Mouse (Mus musculus) kidney, embryonic 16.5 days (tissue): ENCODE results near the gene Rsph6a. TPM values are rescaled to one million over a fixed set of nuclear protein-coding genes. Genes with fewer than 3 reads are reported as not detected.

ENCODE experiments used
- ATAC-seq: fragments of 200-750 bp; cut with Nextera tagmentation; 2 replicates; pipeline ENCODE4 v1.8.0; 2017; ENCODE audit warnings: moderate TSS enrichment; ENCODE audit not compliant: low FRiP score, low TSS enrichment
- H3K27ac ChIP-seq: fragments of 300-500 bp; sonication (generic); 2 replicates; pipeline ENCODE4 v1.5.1; 2014; ENCODE audit warnings: low read length
- H3K27me3 ChIP-seq: fragments of 300-500 bp; sonication (generic); 2 replicates; pipeline ENCODE4 v1.6.1; 2014; ENCODE audit warnings: low read length, control low read depth, mixed read lengths; ENCODE audit not compliant: insufficient read depth
- H3K36me3 ChIP-seq: fragments of 300-500 bp; sonication (generic); 2 replicates; pipeline ENCODE4 v1.6.1; 2014; ENCODE audit warnings: low read length, control low read depth, mixed read lengths; ENCODE audit not compliant: insufficient read depth
- H3K4me1 ChIP-seq: fragments of 300-500 bp; sonication (generic); 2 replicates; pipeline ENCODE4 v1.6.1; 2014; ENCODE audit warnings: low read length, control low read depth, mixed read lengths; ENCODE audit not compliant: insufficient read depth
- H3K4me2 ChIP-seq: fragments of 300-500 bp; sonication (generic); replicated peaks from 2 replicates; pipeline ENCODE4 v1.6.1; 2014; ENCODE audit warnings: low read depth, low read length
- H3K4me3 ChIP-seq: fragments of 300-500 bp; sonication (generic); 2 replicates; pipeline ENCODE4 v1.5.1; 2014; ENCODE audit warnings: mild to moderate bottlenecking, low read length
- H3K9ac ChIP-seq: fragments of 300-500 bp; sonication (generic); replicated peaks from 2 replicates; pipeline ENCODE4 v1.6.1; 2014; ENCODE audit warnings: low read length
- H3K9me3 ChIP-seq: fragments of 300-500 bp; sonication (generic); 2 replicates; pipeline ENCODE4 v1.6.1; 2016; ENCODE audit warnings: low read length, control low read depth
- WGBS: fragments of 180-500 bp; shearing (Covaris S2); extraction: QIAGEN DNeasy Blood & Tissue Kit; methylation state at CpG from one replicate; pipeline ENCODE4 v1.1.7; 2014; 5-methylcytosine and 5-hydroxymethylcytosine counted together
- polyA plus RNA-seq: library from polyadenylated mRNA; unstranded; fragments of >200 nt; fragmentation: Nextera tagmentation; extraction: Ambion mirVana; gene quantifications from 2 replicates; pipeline ENCODE4 v1.2.1, GENCODE M21; 2015

The Rsph6a gene
- polyA plus RNA-seq, 1 experiment from 2014 or later, result not detected

GRCm38 (mm10) chr7:19075231-19075630 lies 20.7 kb downstream of the Rsph6a start:
- peak; percentile 2 for ATAC-seq
- Histone ChIP-seq H3K36me3 (peaks cover 19% of the 10 kb centered on the region), H3K27me3 (no peaks in the 10 kb centered on the region), H3K4me2 (peak overlapping the region; percentile 89), H3K4me1 (peaks cover 23% of the 10 kb centered on the region), H3K27ac (no peak overlapping the region), H3K4me3 (peak overlapping the region; percentile 98), H3K9me3 (no peaks in the 10 kb centered on the region), H3K9ac (peak overlapping the region; percentile 37)
- 47% methylated on average over 5 of the region's 5 CpGs for WGBS

GRCm38 (mm10) chr7:19075723-19076585 lies 21.5 kb downstream of the Rsph6a start, which contains the start of gene Dmwd:
TSS of gene Dmwd (plus strand) at chr7:19076227.
- peak within 1 kb of the TSS; percentile 99 for H3K9ac ChIP-seq
- under 1% methylated on average over 50 of the region's 91 CpGs for WGBS

GRCm38 (mm10) chr7:19076586-19076991 lies 22.1 kb downstream of the Rsph6a start:
- Histone ChIP-seq H3K27me3 (no peaks in the 10 kb centered on the region), H3K9ac (peak overlapping the region; percentile 99), H3K4me3 (peak overlapping the region; percentile 98), H3K4me2 (peak overlapping the region; percentile 89), H3K4me1 (peaks cover 24% of the 10 kb centered on the region), H3K9me3 (no peaks in the 10 kb centered on the region), H3K36me3 (peaks cover 32% of the 10 kb centered on the region), H3K27ac (peak overlapping the region; percentile 84)
- ATAC-seq, result peak; percentile 18; the same call in 1 of the 2 replicates
- WGBS, result under 1% methylated on average over 22 of the region's 22 CpGs

More at GRCm38 (mm10) chr7:19075723-19076585, 21.5 kb downstream of the Rsph6a start, which contains the start of gene Dmwd:
- Histone ChIP-seq H3K36me3 (peaks cover 26% of the 10 kb centered on the region), H3K4me2 (peak within 1 kb of the TSS; percentile 89), H3K4me1 (peaks cover 23% of the 10 kb centered on the region), H3K4me3 (peak within 1 kb of the TSS; percentile 98), H3K27me3 (no peaks in the 10 kb centered on the region), H3K27ac (peak within 1 kb of the TSS; percentile 84), H3K9me3 (no peaks in the 10 kb centered on the region)
- peak; percentile 98 for ATAC-seq

- ATAC-seq, result no peak
- peaks cover 43% of the 10 kb centered on the region for H3K36me3 ChIP-seq
- peaks cover 36% of the 10 kb centered on the region for H3K4me1 ChIP-seq
- H3K27me3 ChIP-seq, result no peaks in the 10 kb centered on the region
- peak overlapping the region; percentile 99 for H3K9ac ChIP-seq
- peak overlapping the region; percentile 89 for H3K4me2 ChIP-seq
- H3K27ac ChIP-seq, result no peak overlapping the region
- peak overlapping the region; percentile 98 for H3K4me3 ChIP-seq
- H3K9me3 ChIP-seq, result no peaks in the 10 kb centered on the region
- 40% methylated on average over 14 of the region's 14 CpGs for WGBS
Observed at GRCm38 (mm10) chr7:19077761-19078160, 23.3 kb downstream of the Rsph6a start.

GRCm38 (mm10) chr7:19078732-19079131 lies 24.2 kb downstream of the Rsph6a start:
- peaks cover 43% of the 10 kb centered on the region for H3K36me3 ChIP-seq
- H3K4me1 ChIP-seq, result peaks cover 46% of the 10 kb centered on the region
- no peaks in the 10 kb centered on the region for H3K9me3 ChIP-seq
- no peak overlapping the region for H3K4me2 ChIP-seq
- WGBS, result 58% methylated on average over 3 of the region's 3 CpGs
- no peak overlapping the region for H3K9ac ChIP-seq
- no peak overlapping the region for H3K4me3 ChIP-seq
- H3K27ac ChIP-seq, result no peak overlapping the region
- no peak for ATAC-seq
- no peaks in the 10 kb centered on the region for H3K27me3 ChIP-seq

- H3K36me3 ChIP-seq, result peaks cover 43% of the 10 kb centered on the region
- no peak overlapping the region for H3K4me2 ChIP-seq
- no peak overlapping the region for H3K9ac ChIP-seq
- no peaks in the 10 kb centered on the region for H3K9me3 ChIP-seq
- no peak overlapping the region for H3K27ac ChIP-seq
- 86% methylated on average over 19 of the region's 19 CpGs for WGBS
- ATAC-seq, result no peak
- H3K4me1 ChIP-seq, result peaks cover 59% of the 10 kb centered on the region
- no peaks in the 10 kb centered on the region for H3K27me3 ChIP-seq
- no peak overlapping the region for H3K4me3 ChIP-seq
Observed at GRCm38 (mm10) chr7:19080451-19080950, 26.0 kb downstream of the Rsph6a start.

- Histone ChIP-seq H3K9me3 (no peaks in the 10 kb centered on the region), H3K4me2 (no peak overlapping the region), H3K4me3 (no peak overlapping the region), H3K36me3 (peaks cover 43% of the 10 kb centered on the region), H3K27ac (no peak overlapping the region), H3K9ac (0 out of 2 replicates have a peak overlapping the region, but pooled peaks have one; percentile 1), H3K27me3 (no peaks in the 10 kb centered on the region), H3K4me1 (peaks cover 61% of the 10 kb centered on the region)
- WGBS, result 81% methylated on average over 4 of the region's 4 CpGs
- no peak for ATAC-seq
Observed at GRCm38 (mm10) chr7:19082171-19082570, 27.7 kb downstream of the Rsph6a start.

- Histone ChIP-seq H3K36me3 (peaks cover 44% of the 10 kb centered on the region), H3K4me2 (peak overlapping the region; percentile 50), H3K4me3 (no peak overlapping the region), H3K9me3 (no peaks in the 10 kb centered on the region), H3K27ac (peak overlapping the region; percentile 57; the same call in 1 of the 2 replicates), H3K27me3 (no peaks in the 10 kb centered on the region), H3K9ac (no peak overlapping the region), H3K4me1 (peaks cover 52% of the 10 kb centered on the region)
- WGBS, result 46% methylated on average over 6 of the region's 6 CpGs
- no peak for ATAC-seq
Observed at GRCm38 (mm10) chr7:19083096-19083495, 28.6 kb downstream of the Rsph6a start.

- WGBS, result 26% methylated on average over 10 of the region's 10 CpGs
- peaks cover 49% of the 10 kb centered on the region for H3K4me1 ChIP-seq
Observed at GRCm38 (mm10) chr7:19083701-19084100, 29.2 kb downstream of the Rsph6a start, which contains the start of gene Dmpk. TSS of gene Dmpk (plus strand) at chr7:19083849.

More at GRCm38 (mm10) chr7:19083701-19084100, 29.2 kb downstream of the Rsph6a start, which contains the start of gene Dmpk:
- H3K4me3 ChIP-seq, result peak within 1 kb of the TSS; percentile 42
- H3K4me2 ChIP-seq, result peak within 1 kb of the TSS; percentile 50
- H3K27ac ChIP-seq, result peak within 1 kb of the TSS; percentile 59; the same call in 1 of the 2 replicates
- peaks cover 41% of the 10 kb centered on the region for H3K36me3 ChIP-seq
- peak; percentile 65 for ATAC-seq
- H3K27me3 ChIP-seq, result no peaks in the 10 kb centered on the region
- H3K9me3 ChIP-seq, result no peaks in the 10 kb centered on the region
- H3K9ac ChIP-seq, result peak within 1 kb of the TSS; percentile 50
